ENCODE assay signal across 9 mouse cellular contexts in genomic region chr17:30559536-30559935, GRCm38 (mm10). TPM values are rescaled to one million over a fixed set of nuclear protein-coding genes. Genes with fewer than 3 reads are reported as not detected.
DNase-seq lines count a peak whose midpoint lies in the region; ATAC-seq and TF ChIP-seq lines count a peak whose summit lies in the region.
"Had no signal": no experiment of that assay in that cellular context is flagged by ENCODE, and none has a peak within 500 bp of the region (broad histone marks: within the 10 kb centered on the region; RNA-seq: fewer than 3 reads in every experiment).

No protein-coding gene starts in this region.

- H3K27me3 ChIP-seq in ES-Bruce4 (ENCODE audit: control insufficient read depth, insufficient read depth, low read length, poor library complexity, severe bottlenecking): no peaks in the 10 kb centered on the region
- H3K27me3 ChIP-seq in hindbrain, embryonic 16.5 days (replicated peaks; ENCODE audit: control insufficient read depth, insufficient read depth, low read length): no peaks in the 10 kb centered on the region
- H3K27me3 ChIP-seq: heart, embryonic 13.5 days had no signal

- H3K9me3 ChIP-seq in ES-Bruce4 (replicated peaks; ENCODE audit: control insufficient read depth, insufficient read depth, low read length, poor library complexity, severe bottlenecking): no peaks in the 10 kb centered on the region
- no peaks in the 10 kb centered on the region for H3K9me3 ChIP-seq in hindbrain, embryonic 16.5 days (ENCODE audit: control insufficient read depth, low read length)
- H3K9me3 ChIP-seq: heart, embryonic 13.5 days had no signal

- no peak overlapping the region for H3K27ac ChIP-seq in ES-Bruce4 (ENCODE audit: insufficient read depth, low read length)
- H3K27ac ChIP-seq in hindbrain, embryonic 16.5 days (ENCODE audit: low read depth, low read length): no peak overlapping the region
- H3K27ac ChIP-seq: heart, embryonic 13.5 days had no signal

- no peaks in the 10 kb centered on the region for H3K4me1 ChIP-seq in ES-Bruce4 (ENCODE audit: control insufficient read depth, insufficient read depth, low read length)
- no peaks in the 10 kb centered on the region for H3K4me1 ChIP-seq in hindbrain, embryonic 16.5 days (ENCODE audit: control insufficient read depth, insufficient read depth, low read depth, low read length)

- peak; percentile 86 for TF ChIP-seq CTCF in ES-Bruce4 (IDR thresholded peaks at IDR 0.05; ENCODE audit: low read depth, low read length)

- no peak for TF ChIP-seq EP300 in ES-Bruce4 (IDR thresholded peaks at IDR 0.05; ENCODE audit: insufficient read depth, low read depth, low read length)

- no peak for TF ChIP-seq POLR2A in ES-Bruce4 (IDR thresholded peaks at IDR 0.05; ENCODE audit: insufficient read depth, low read length)

- H3K4me2 ChIP-seq in hindbrain, embryonic 16.5 days (ENCODE audit: low read length): no peak overlapping the region
- H3K4me2 ChIP-seq: heart, embryonic 13.5 days had no signal

- no peak overlapping the region for H3K4me3 ChIP-seq in ES-Bruce4 (ENCODE audit: low read depth, low read length)
- H3K4me3 ChIP-seq in hindbrain, embryonic 16.5 days (ENCODE audit: low read length): no peak overlapping the region
- H3K4me3 ChIP-seq: heart, embryonic 13.5 days had no signal

- WGBS in hindbrain, embryonic 16.5 days: 45% methylated on average over 3 of the region's 3 CpGs

- peak; percentile 57 to 72 for DNase-seq in left cerebral cortex, adult 18-20 months (ENCODE audit: low spot score in 2 of 2)
- DNase-seq in left cerebral cortex, adult 11 months (ENCODE audit: low spot score): no peak
- DNase-seq in adrenal gland, adult 8-10 months: peak; percentile 42
- peak; percentile 57 to 69 for DNase-seq in layer of hippocampus, postnatal 10 days (ENCODE audit: low spot score in 2 of 2)
- DNase-seq in retina, postnatal 1 day: peak; percentile 64

- no peaks in the 10 kb centered on the region for H3K36me3 ChIP-seq in ES-Bruce4 (ENCODE audit: control insufficient read depth, insufficient read depth, low read length, poor library complexity, severe bottlenecking)
- no peaks in the 10 kb centered on the region for H3K36me3 ChIP-seq in hindbrain, embryonic 16.5 days (ENCODE audit: control insufficient read depth, insufficient read depth, low read length)
- H3K36me3 ChIP-seq: heart, embryonic 13.5 days had no signal

- H3K9ac ChIP-seq in ES-Bruce4 (ENCODE audit: low read depth, poor library complexity, severe bottlenecking): no peak overlapping the region
- H3K9ac ChIP-seq in hindbrain, embryonic 16.5 days (ENCODE audit: low read depth, low read length): no peak overlapping the region
- H3K9ac ChIP-seq: heart, embryonic 13.5 days had no signal

- peak; percentile 78 for ATAC-seq in erythroblast, adult 5-6 weeks (replicated peaks; ENCODE audit: low FRiP score, poor library complexity, severe bottlenecking)
- no peak for ATAC-seq in hindbrain, embryonic 16.5 days

RNA-seq across cellular contexts. Expression of gene Btbd9, which starts 16.8 kb away (rescaled TPM):
- total RNA-seq in left cerebral cortex, adult 18-20 months (2021): 100 to 1,000 TPM; 100 to 101 TPM
- 19.2 and 21.6 TPM in 2 replicates for polyA plus RNA-seq in ES-Bruce4 (2011; ENCODE audit: insufficient read depth, insufficient read length, low read depth, missing spikeins)
- total RNA-seq in adrenal gland, adult 8-10 months (2022): 10 to 100 TPM; 40.1 to 61.6 (median 48.3) TPM
- total RNA-seq in erythroblast, adult 5-6 weeks (2015; ENCODE audit: low replicate concordance): 6.5 and 9.2 TPM in 2 replicates
- 2.4 and 6.3 TPM in 2 replicates for total RNA-seq in erythroblast, adult 5-6 weeks (2017; ENCODE audit: low replicate concordance)
- 100 to 1,000 TPM; 104 to 109 TPM for total RNA-seq in layer of hippocampus, postnatal 10 days (2021)
- polyA plus RNA-seq in hindbrain, embryonic 16.5 days (2015; fragmentation: Nextera tagmentation; extraction: Ambion mirVana): 135 TPM in 2 replicates

Comparison
In these comparisons a context has a peak if more than half of its experiments do, and no peak if none do; other contexts are left out.
1. RNA of gene Btbd9, which starts 16.8 kb away (total RNA-seq): 104 to 109 TPM in layer of hippocampus, postnatal 10 days, 100 to 101 TPM in left cerebral cortex, adult 18-20 months and 40.1 to 61.6 TPM in adrenal gland, adult 8-10 months; 2.4 to 9.2 TPM in erythroblast, adult 5-6 weeks; every median in the first group is over 4 times any median in the second.